Mouse (Mus musculus) cortical plate, adult 2 months (tissue): ENCODE measurements at regions not wholly inside any gene's neighbourhood (a gene's known extent, or its start where the extent isn't known, plus 50 kb on each side); places are given as distances from the start of the nearest gene placed in this dataset.

Experiments
- CTCF ChIP-seq: fragments of 200-500 bp; IDR thresholded peaks from 2 replicates; pipeline ENCODE4 v1.5.1; 2011; ENCODE audit warnings: mild to moderate bottlenecking, control low read depth, low read length; ENCODE audit not compliant: insufficient read depth; ENCODE audit errors: extremely low read depth
- POLR2A ChIP-seq: fragments of 200-500 bp; IDR thresholded peaks from 2 replicates; pipeline ENCODE4 v1.6.1; 2011; ENCODE audit warnings: mild to moderate bottlenecking, low read length, control low read depth; ENCODE audit not compliant: insufficient read depth; ENCODE audit errors: extremely low read depth

DNA sequence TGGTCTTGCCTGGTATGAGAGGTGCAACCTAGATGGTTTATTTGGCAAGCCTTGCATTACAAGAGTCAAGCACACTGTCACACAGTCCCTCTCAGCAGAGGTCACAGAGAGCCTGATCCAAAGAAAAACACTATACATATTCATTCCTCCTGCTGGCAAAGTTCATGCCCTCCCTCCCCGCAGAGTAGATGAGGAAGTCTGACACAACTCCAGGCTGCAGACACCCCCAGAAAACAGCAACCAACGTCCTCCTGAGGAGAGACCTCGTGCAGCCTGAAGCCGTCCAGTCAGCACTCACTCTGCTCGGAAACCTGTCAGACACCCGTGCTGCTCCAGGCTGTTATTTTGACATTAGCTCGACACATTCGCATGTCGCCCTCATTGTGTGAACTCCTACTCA is 302.4 kb upstream of the G2e3 start:
- TF ChIP-seq CTCF (no peak), POLR2A (no peak)
